Mouse (Mus musculus): ENCODE data around the gene Themis2.

- no peak for TF ChIP-seq POLR2A (IDR thresholded peaks at IDR 0.05; ENCODE audit: low read depth, low read length)
- no peak for TF ChIP-seq CTCF (IDR thresholded peaks at IDR 0.05; ENCODE audit: extremely low read depth, insufficient read length, insufficient replicate concordance, low read depth, low read length)
Measured at GRCm38 (mm10) chr4:132746911-132747517, 49.2 kb downstream of the Themis2 start.
